Comparison of ENCODE assay signal across 24 mouse cellular contexts in the genomic region with DNA sequence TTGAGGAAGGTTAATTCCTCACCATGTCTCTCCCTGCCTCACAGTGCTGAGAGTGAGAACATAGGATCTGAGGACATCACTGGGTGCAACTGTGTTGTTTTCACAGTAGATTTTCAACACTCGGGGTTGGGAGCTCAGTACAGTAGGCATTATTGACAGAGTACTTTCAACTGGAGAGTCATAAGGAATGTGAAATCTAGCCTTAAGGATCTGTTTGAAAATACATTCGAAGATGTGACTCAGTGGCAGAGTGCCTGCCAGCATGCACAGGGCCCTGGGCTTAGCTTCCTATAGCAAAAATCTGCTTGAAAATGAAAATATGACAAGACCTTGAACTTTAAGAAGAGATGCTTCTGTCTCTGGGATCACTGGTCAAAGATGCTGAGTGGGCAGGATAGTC.
DNase-seq lines count a peak whose midpoint lies in the region; ATAC-seq and TF ChIP-seq lines count a peak whose summit lies in the region.
"Had no signal": no experiment of that assay in that cellular context is flagged by ENCODE, and none has a peak within 500 bp of the region (broad histone marks: within the 10 kb centered on the region; RNA-seq: fewer than 3 reads in every experiment).

No protein-coding gene starts in this region.

- no peak for TF ChIP-seq CTCF in lung, adult 2 months (IDR thresholded peaks at IDR 0.05; ENCODE audit: insufficient read depth, low read length)
- no peak for TF ChIP-seq CTCF in olfactory bulb, adult 2 months (IDR thresholded peaks at IDR 0.05; ENCODE audit: insufficient read depth, low read depth, low read length)

- no peak for DNase-seq in frontal cortex, postnatal 14 days (ENCODE audit: low spot score in 2 of 2)
- peak; percentile 17 for DNase-seq in lung, postnatal 25 days (ENCODE audit: low spot score)
- DNase-seq in lung, adult 2 months = no peak
- DNase-seq in adipocyte (ENCODE audit: low spot score) = no peak
- DNase-seq: adrenal gland, postnatal 25 days; cerebellum, adult 11-12 months; cerebellum, adult 8-10 months; cerebellum, postnatal 10 days; cerebellum, postnatal 36 days; embryo, embryonic 11 days; gastrocnemius, postnatal 25 days; heart, adult 2 months had no signal

- ATAC-seq in frontal cortex, adult (ENCODE audit: low TSS enrichment) = 0 out of 2 replicates have a peak, but pooled peaks have one; percentile 10
- ATAC-seq: activated CD4-positive, CD25-positive, alpha-beta regulatory T cell, adult 4 months; CD4-positive, CD25-positive, alpha-beta regulatory T cell, adult 4 months; forebrain, embryonic 13.5 days; forebrain, embryonic 16.5 days; intestine, postnatal 0 days had no signal

- no peak for TF ChIP-seq POLR2A in lung, adult 2 months (IDR thresholded peaks at IDR 0.05; ENCODE audit: borderline replicate concordance, extremely low read depth, low read depth, low read length)
- TF ChIP-seq POLR2A in olfactory bulb, adult 2 months (IDR thresholded peaks at IDR 0.05; ENCODE audit: insufficient read depth, low read depth, low read length) = no peak

- no peak overlapping the region for H3K4me3 ChIP-seq in lung, adult 2 months (replicated peaks; ENCODE audit: extremely low read depth, low read depth, low read length)
- H3K4me3 ChIP-seq in olfactory bulb, adult 2 months (ENCODE audit: insufficient read depth, low read depth, low read length) = no peak overlapping the region
- H3K4me3 ChIP-seq: embryonic facial prominence, embryonic 10.5 days; embryonic facial prominence, embryonic 13.5 days; forebrain, embryonic 10.5 days; forebrain, embryonic 13.5 days; heart, adult 2 months; hindbrain, embryonic 12.5 days; hindbrain, embryonic 15.5 days had no signal

- WGBS in lung, adult 2 months = 55% methylated on average over 2 of the region's 2 CpGs
- 74% methylated on average over 2 of the region's 2 CpGs for WGBS in olfactory bulb, adult 2 months

- no peaks in the 10 kb centered on the region for H3K4me1 ChIP-seq in lung, adult 2 months (ENCODE audit: control insufficient read depth, insufficient read depth, low read length)
- H3K4me1 ChIP-seq in olfactory bulb, adult 2 months (ENCODE audit: control insufficient read depth, insufficient read depth, low read length) = peaks cover 3% of the 10 kb centered on the region; the same call in 1 of the 2 replicates
- H3K4me1 ChIP-seq: forebrain, embryonic 10.5 days; forebrain, embryonic 13.5 days; hindbrain, embryonic 12.5 days; hindbrain, embryonic 15.5 days had no signal

- peak overlapping the region; percentile 15; the same call in 1 of the 2 replicates for H3K27ac ChIP-seq in olfactory bulb, adult 2 months (ENCODE audit: insufficient read depth, low read depth, low read length)
- H3K27ac ChIP-seq: embryonic facial prominence, embryonic 10.5 days; embryonic facial prominence, embryonic 13.5 days; forebrain, embryonic 10.5 days; forebrain, embryonic 13.5 days; heart, adult 2 months; hindbrain, embryonic 12.5 days; hindbrain, embryonic 15.5 days had no signal
